In genomic region chr9:106684918-106685248, GRCm38 (mm10) we compare ENCODE assay signal across 8 mouse cellular contexts. TPM values are rescaled to one million over a fixed set of nuclear protein-coding genes. Genes with fewer than 3 reads are reported as not detected.
DNase-seq lines count a peak whose midpoint lies in the region; ATAC-seq lines count a peak whose summit lies in the region.

No protein-coding gene starts in this region.

- H3K4me2 ChIP-seq in intestine, embryonic 14.5 days (ENCODE audit: low read length): peak overlapping the region; percentile 96
- peak overlapping the region; percentile 96 for H3K4me2 ChIP-seq in midbrain, embryonic 14.5 days (ENCODE audit: low read length)

- peaks cover 21% of the 10 kb centered on the region for H3K36me3 ChIP-seq in intestine, embryonic 14.5 days (ENCODE audit: control insufficient read depth, insufficient read depth, low read length)
- H3K36me3 ChIP-seq in midbrain, embryonic 14.5 days (ENCODE audit: control insufficient read depth, insufficient read depth, low read length): peaks cover 21% of the 10 kb centered on the region

- H3K4me3 ChIP-seq in intestine, embryonic 14.5 days (ENCODE audit: low read depth, low read length): peak overlapping the region; percentile 69
- peak overlapping the region; percentile 84 for H3K4me3 ChIP-seq in midbrain, embryonic 14.5 days (replicated peaks; ENCODE audit: low read depth, low read length)

- DNase-seq in cerebellum, adult 11-12 months: peak; percentile 32
- DNase-seq in cerebellum, postnatal 4 days (ENCODE audit: low spot score in 2 of 2): no peak
- peak; percentile 11 for DNase-seq in thymus, postnatal 0 days (ENCODE audit: low spot score)
- no peak for DNase-seq in thymus, adult 18-20 months
- DNase-seq in intestine, embryonic 14.5 days (ENCODE audit: low spot score): no peak
- no peak for DNase-seq in midbrain, embryonic 14.5 days
- no peak for DNase-seq in T-cell, adult 2 months (ENCODE audit: low spot score)
- DNase-seq in adrenal gland, adult 8-10 months: no peak

- H3K4me1 ChIP-seq in intestine, embryonic 14.5 days (replicated peaks; ENCODE audit: control insufficient read depth, insufficient read depth, low read length): 0 out of 2 replicates have a peak, but pooled peaks cover 5% of the 10 kb centered on the region
- H3K4me1 ChIP-seq in midbrain, embryonic 14.5 days (ENCODE audit: control insufficient read depth, insufficient read depth, low read length): peaks cover 14% of the 10 kb centered on the region

- 4% methylated on average over 13 of the region's 14 CpGs for WGBS in intestine, embryonic 14.5 days
- 7% methylated on average over 11 of the region's 14 CpGs for WGBS in midbrain, embryonic 14.5 days

- peak overlapping the region; percentile 69 for H3K9ac ChIP-seq in intestine, embryonic 14.5 days (ENCODE audit: low read length)
- peak overlapping the region; percentile 79 for H3K9ac ChIP-seq in midbrain, embryonic 14.5 days (replicated peaks; ENCODE audit: low read length)

- 0 out of 2 replicates have a peak, but pooled peaks have one; percentile 0 for ATAC-seq in intestine, embryonic 14.5 days (replicated peaks; ENCODE audit: low FRiP score, low TSS enrichment, low read depth)
- ATAC-seq in midbrain, embryonic 14.5 days (ENCODE audit: low FRiP score, low TSS enrichment): peak; percentile 9

- 0 out of 2 replicates have a peak overlapping the region, but pooled peaks have one; percentile 34 for H3K27ac ChIP-seq in intestine, embryonic 14.5 days (ENCODE audit: low read depth)
- H3K27ac ChIP-seq in midbrain, embryonic 14.5 days (replicated peaks; ENCODE audit: low read depth, low read length): no peak overlapping the region

- no peaks in the 10 kb centered on the region for H3K9me3 ChIP-seq in intestine, embryonic 14.5 days (ENCODE audit: control insufficient read depth, low read length)
- no peaks in the 10 kb centered on the region for H3K9me3 ChIP-seq in midbrain, embryonic 14.5 days (ENCODE audit: control insufficient read depth, low read length)

- no peaks in the 10 kb centered on the region for H3K27me3 ChIP-seq in intestine, embryonic 14.5 days (replicated peaks; ENCODE audit: control insufficient read depth, insufficient read depth, low read length)
- H3K27me3 ChIP-seq in midbrain, embryonic 14.5 days (ENCODE audit: control insufficient read depth, insufficient read depth, low read length): no peaks in the 10 kb centered on the region

RNA-seq across cellular contexts. Expression of gene Tex264, which starts 0.8 kb away (rescaled TPM):
- polyA plus RNA-seq in thymus, postnatal 0 days (2015; fragmentation: Nextera tagmentation; extraction: Ambion mirVana): 47.0 and 60.1 TPM in 2 replicates
- polyA plus RNA-seq in intestine, embryonic 14.5 days (2014; fragmentation: Nextera tagmentation; extraction: Ambion mirVana): 47.8 and 49.8 TPM in 2 replicates
- 48.3 and 53.6 TPM in 2 replicates for polyA plus RNA-seq in midbrain, embryonic 14.5 days (2014; fragmentation: Nextera tagmentation; extraction: Ambion mirVana)
- total RNA-seq in adrenal gland, adult 8-10 months (2022): 100 to 1,000 TPM; 123 to 161 (median 141) TPM

RNA-seq across cellular contexts. Expression of gene Grm2, which starts 29.0 kb away (rescaled TPM):
- 0.10 and 0.12 TPM in 2 replicates for polyA plus RNA-seq in thymus, postnatal 0 days (2015; fragmentation: Nextera tagmentation; extraction: Ambion mirVana)
- not detected in 2 replicates for polyA plus RNA-seq in intestine, embryonic 14.5 days (2014; fragmentation: Nextera tagmentation; extraction: Ambion mirVana)
- polyA plus RNA-seq in midbrain, embryonic 14.5 days (2014; fragmentation: Nextera tagmentation; extraction: Ambion mirVana): 11.7 and 13.9 TPM in 2 replicates
- total RNA-seq in adrenal gland, adult 8-10 months (2022): not detected

RNA-seq across cellular contexts. Expression of gene Iqcf6, which starts 58.5 kb away (rescaled TPM):
- polyA plus RNA-seq in thymus, postnatal 0 days (2015; fragmentation: Nextera tagmentation; extraction: Ambion mirVana): not detected in 2 replicates
- not detected in 2 replicates for polyA plus RNA-seq in intestine, embryonic 14.5 days (2014; fragmentation: Nextera tagmentation; extraction: Ambion mirVana)
- not detected in 2 replicates for polyA plus RNA-seq in midbrain, embryonic 14.5 days (2014; fragmentation: Nextera tagmentation; extraction: Ambion mirVana)
- not detected for total RNA-seq in adrenal gland, adult 8-10 months (2022)

Comparison
In these comparisons a context has a peak if more than half of its experiments do, and no peak if none do; other contexts are left out.
1. DNase-seq: peak in cerebellum, adult 11-12 months (single experiment) and thymus, postnatal 0 days (single experiment); none in cerebellum, postnatal 4 days (0 of 2), thymus, adult 18-20 months (0 of 2), intestine, embryonic 14.5 days (single experiment), midbrain, embryonic 14.5 days (single experiment), T-cell, adult 2 months (single experiment) and adrenal gland, adult 8-10 months (single experiment).
2. RNA of gene Grm2, which starts 29.0 kb away (polyA plus RNA-seq): 11.7 to 13.9 TPM in midbrain, embryonic 14.5 days; 0.10 to 0.12 TPM in thymus, postnatal 0 days and not detected in intestine, embryonic 14.5 days; every median in the first group is over 10 times any median in the second.